Comparison of ENCODE assay signal across 8 mouse cellular contexts in the genomic region with DNA sequence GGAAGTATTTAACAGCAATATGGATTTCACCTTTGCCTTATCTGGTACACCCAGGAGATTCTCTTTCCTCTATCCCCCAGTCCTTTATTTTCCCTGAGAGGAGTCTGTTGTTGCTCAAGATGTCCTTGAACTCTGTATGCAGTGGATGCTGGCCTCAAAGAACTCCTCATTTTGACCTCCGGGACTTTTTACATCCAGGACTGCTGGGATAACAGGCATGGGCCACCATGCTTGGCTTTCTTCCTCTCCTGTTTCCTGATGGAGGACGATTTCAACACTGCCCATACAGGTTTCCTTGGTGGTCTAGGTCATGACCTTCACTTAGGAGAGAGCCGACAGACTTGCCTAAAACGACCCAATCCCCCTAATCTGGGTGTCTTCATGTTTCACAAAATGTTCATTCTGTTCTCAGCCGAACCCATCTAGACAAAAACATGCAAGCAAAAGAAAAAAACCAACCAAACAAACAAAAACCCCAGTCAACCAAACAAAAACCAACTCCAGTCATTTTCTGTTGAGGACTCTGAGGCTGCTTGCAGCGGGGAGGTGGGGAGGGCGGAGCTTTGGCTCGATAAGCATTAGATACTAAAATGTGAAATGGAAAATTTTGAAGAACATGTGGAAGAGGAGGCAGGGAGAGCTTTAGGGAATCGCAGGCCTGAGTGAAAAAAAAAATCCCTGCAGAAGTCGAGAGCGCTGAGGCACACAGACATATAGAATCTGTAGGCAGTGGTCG. TPM values are rescaled to one million over a fixed set of nuclear protein-coding genes. Genes with fewer than 3 reads are reported as not detected.
DNase-seq lines count a peak whose midpoint lies in the region; ATAC-seq and TF ChIP-seq lines count a peak whose summit lies in the region.

No protein-coding gene starts in this region.

- peak overlapping the region; percentile 50 for H3K4me2 ChIP-seq in embryonic facial prominence, embryonic 12.5 days (replicated peaks)
- peak overlapping the region; percentile 49 for H3K4me2 ChIP-seq in hindbrain, embryonic 12.5 days (replicated peaks)
- peak overlapping the region; percentile 98 for H3K4me2 ChIP-seq in liver, embryonic 12.5 days

- no peaks in the 10 kb centered on the region for H3K36me3 ChIP-seq in embryonic facial prominence, embryonic 12.5 days
- H3K36me3 ChIP-seq in hindbrain, embryonic 12.5 days = no peaks in the 10 kb centered on the region
- no peaks in the 10 kb centered on the region for H3K36me3 ChIP-seq in liver, embryonic 12.5 days
- H3K36me3 ChIP-seq in testis, adult 2 months (ENCODE audit: control insufficient read depth, insufficient read depth, low read length) = no peaks in the 10 kb centered on the region

- no peaks in the 10 kb centered on the region for H3K9me3 ChIP-seq in embryonic facial prominence, embryonic 12.5 days
- H3K9me3 ChIP-seq in hindbrain, embryonic 12.5 days (replicated peaks) = no peaks in the 10 kb centered on the region
- H3K9me3 ChIP-seq in liver, embryonic 12.5 days (replicated peaks) = no peaks in the 10 kb centered on the region

- peaks cover 11% of the 10 kb centered on the region for H3K4me1 ChIP-seq in embryonic facial prominence, embryonic 12.5 days
- peaks cover 11% of the 10 kb centered on the region for H3K4me1 ChIP-seq in hindbrain, embryonic 12.5 days
- peaks cover 23% of the 10 kb centered on the region for H3K4me1 ChIP-seq in liver, embryonic 12.5 days
- H3K4me1 ChIP-seq in testis, adult 2 months (ENCODE audit: control insufficient read depth, insufficient read depth, low read length) = peaks cover 9% of the 10 kb centered on the region

- H3K27ac ChIP-seq in layer of hippocampus, adult 2 months = peak overlapping the region; percentile 94
- H3K27ac ChIP-seq in embryonic facial prominence, embryonic 12.5 days = peak overlapping the region; percentile 91
- peak overlapping the region; percentile 91 for H3K27ac ChIP-seq in hindbrain, embryonic 12.5 days
- H3K27ac ChIP-seq in liver, embryonic 12.5 days = peak overlapping the region; percentile 77
- H3K27ac ChIP-seq in testis, adult 2 months (ENCODE audit: control insufficient read depth, insufficient read depth, low read depth, low read length) = peak overlapping the region; percentile 92

- peak overlapping the region; percentile 51 for H3K9ac ChIP-seq in embryonic facial prominence, embryonic 12.5 days
- H3K9ac ChIP-seq in hindbrain, embryonic 12.5 days = peak overlapping the region; percentile 61
- H3K9ac ChIP-seq in liver, embryonic 12.5 days = peak overlapping the region; percentile 70

- no peaks in the 10 kb centered on the region for H3K27me3 ChIP-seq in embryonic facial prominence, embryonic 12.5 days
- H3K27me3 ChIP-seq in hindbrain, embryonic 12.5 days = no peaks in the 10 kb centered on the region
- H3K27me3 ChIP-seq in liver, embryonic 12.5 days (replicated peaks) = no peaks in the 10 kb centered on the region
- H3K27me3 ChIP-seq in testis, adult 2 months (ENCODE audit: control insufficient read depth, insufficient read depth, low read length) = no peaks in the 10 kb centered on the region

- TF ChIP-seq CTCF in layer of hippocampus, adult 2 months (conservative IDR thresholded peaks at IDR 0.05) = no peak
- TF ChIP-seq CTCF in testis, adult 2 months (IDR thresholded peaks at IDR 0.05; ENCODE audit: control insufficient read depth, insufficient read depth, insufficient replicate concordance, low read depth, low read length) = no peak

- peak; percentile 35 to 49 for DNase-seq in layer of hippocampus, adult 2 months (ENCODE audit: low spot score in 2 of 2)
- no peak for DNase-seq in layer of hippocampus, adult 18-20 months (ENCODE audit: low spot score in 2 of 2)
- peak; percentile 6 for DNase-seq in MN1 (ENCODE audit: low spot score)
- no peak for DNase-seq in urinary bladder, adult 2 months (ENCODE audit: low spot score)

- ATAC-seq in embryonic facial prominence, embryonic 12.5 days (ENCODE audit: insufficient number of reproducible peaks, insufficient read depth, low FRiP score, low TSS enrichment) = no peak
- no peak; the same call in 1 of the 2 replicates for ATAC-seq in hindbrain, embryonic 12.5 days (ENCODE audit: low FRiP score)
- ATAC-seq in liver, embryonic 12.5 days = no peak

- TF ChIP-seq POLR2A in testis, adult 2 months (IDR thresholded peaks at IDR 0.05; ENCODE audit: control insufficient read depth, low read depth, low read length) = no peak

- WGBS in embryonic facial prominence, embryonic 12.5 days = 7% methylated on average over 12 of the region's 12 CpGs
- WGBS in hindbrain, embryonic 12.5 days = 12% methylated on average over 12 of the region's 12 CpGs
- WGBS in liver, embryonic 12.5 days (ENCODE audit: insufficient replicate concordance) = 10% methylated on average over 12 of the region's 12 CpGs

- peak overlapping the region; percentile 95 for H3K4me3 ChIP-seq in layer of hippocampus, adult 2 months
- peak overlapping the region; percentile 79 for H3K4me3 ChIP-seq in embryonic facial prominence, embryonic 12.5 days
- peak overlapping the region; percentile 76 for H3K4me3 ChIP-seq in hindbrain, embryonic 12.5 days
- peak overlapping the region; percentile 76 for H3K4me3 ChIP-seq in liver, embryonic 12.5 days
- peak overlapping the region; percentile 88 for H3K4me3 ChIP-seq in testis, adult 2 months (ENCODE audit: control insufficient read depth, low read depth, low read length)

RNA-seq across cellular contexts. Expression of gene Nmt2, which starts 1.0 kb away (rescaled TPM):
- total RNA-seq in layer of hippocampus, adult 2 months (2021) = 10 to 100 TPM; 85.5 to 86.1 TPM
- 10 to 100 TPM; 82.6 to 91.0 TPM for total RNA-seq in layer of hippocampus, adult 18-20 months (2021)
- 44.0 and 45.1 TPM in 2 replicates for polyA plus RNA-seq in embryonic facial prominence, embryonic 12.5 days (2016; fragmentation: Nextera tagmentation; extraction: Ambion mirVana)
- polyA plus RNA-seq in hindbrain, embryonic 12.5 days (2016; fragmentation: Nextera tagmentation; extraction: Ambion mirVana) = 65.0 and 65.3 TPM in 2 replicates
- polyA plus RNA-seq in liver, embryonic 12.5 days (2016; fragmentation: Nextera tagmentation; extraction: Ambion mirVana) = 21.7 and 21.8 TPM in 2 replicates
- 24.0 and 25.3 TPM in 2 replicates for polyA plus RNA-seq in testis, adult 2 months (2012; rRNA removed)
- polyA plus RNA-seq in urinary bladder, adult 2 months (2012; rRNA removed) = 11.4 and 13.4 TPM in 2 replicates

RNA-seq across cellular contexts. Expression of gene Rpp38, which starts 49.4 kb away (rescaled TPM):
- total RNA-seq in layer of hippocampus, adult 2 months (2021) = 10 to 100 TPM; 10.2 to 10.5 TPM
- total RNA-seq in layer of hippocampus, adult 18-20 months (2021) = 10 to 100 TPM; 10.7 to 11.9 TPM
- polyA plus RNA-seq in embryonic facial prominence, embryonic 12.5 days (2016; fragmentation: Nextera tagmentation; extraction: Ambion mirVana) = 17.9 and 19.4 TPM in 2 replicates
- 14.0 and 15.8 TPM in 2 replicates for polyA plus RNA-seq in hindbrain, embryonic 12.5 days (2016; fragmentation: Nextera tagmentation; extraction: Ambion mirVana)
- polyA plus RNA-seq in liver, embryonic 12.5 days (2016; fragmentation: Nextera tagmentation; extraction: Ambion mirVana) = 19.7 TPM in 2 replicates
- polyA plus RNA-seq in testis, adult 2 months (2012; rRNA removed) = 18.4 and 21.0 TPM in 2 replicates
- polyA plus RNA-seq in urinary bladder, adult 2 months (2012; rRNA removed) = 14.8 and 19.9 TPM in 2 replicates

RNA-seq across cellular contexts. Expression of gene Acbd7, which starts 52.9 kb away (rescaled TPM):
- 1 to 10 TPM; 1.0 to 2.1 TPM for total RNA-seq in layer of hippocampus, adult 2 months (2021)
- total RNA-seq in layer of hippocampus, adult 18-20 months (2021) = 1 to 10 TPM in 1 of 2 experiments, under 1 TPM in 1; 0.94 to 1.8 TPM
- 0.79 and 1.7 TPM in 2 replicates for polyA plus RNA-seq in embryonic facial prominence, embryonic 12.5 days (2016; fragmentation: Nextera tagmentation; extraction: Ambion mirVana)
- polyA plus RNA-seq in hindbrain, embryonic 12.5 days (2016; fragmentation: Nextera tagmentation; extraction: Ambion mirVana) = 0.48 and 1.2 TPM in 2 replicates
- 0.37 and 0.93 TPM in 2 replicates for polyA plus RNA-seq in liver, embryonic 12.5 days (2016; fragmentation: Nextera tagmentation; extraction: Ambion mirVana)
- 0.33 and 20.7 TPM in 2 replicates for polyA plus RNA-seq in testis, adult 2 months (2012; rRNA removed)
- polyA plus RNA-seq in urinary bladder, adult 2 months (2012; rRNA removed) = 0.34 TPM in 1 of 2 replicates, not detected in the other

Comparison
In these comparisons a context has a peak if more than half of its experiments do, and no peak if none do; other contexts are left out.
1. DNase-seq: peak in layer of hippocampus, adult 2 months (2 of 2) and MN1 (single experiment); none in layer of hippocampus, adult 18-20 months (0 of 2) and urinary bladder, adult 2 months (single experiment).
2. Peak in every context shown above with its lines, with median percentiles within 50 percentile points of each other: H3K27ac ChIP-seq, H3K4me3 ChIP-seq, H3K4me2 ChIP-seq and H3K9ac ChIP-seq.